Mouse (Mus musculus) heart, embryonic 15.5 days (tissue): ENCODE data around the gene Ocln. TPM values are rescaled to one million over a fixed set of nuclear protein-coding genes. Genes with fewer than 3 reads are reported as not detected.

Experiments
- ATAC-seq: fragments of 200-750 bp; cut with Nextera tagmentation; replicated peaks from 2 replicates; pipeline ENCODE4 v1.8.0; 2017; ENCODE audit warnings: low read depth, moderate TSS enrichment; ENCODE audit not compliant: insufficient number of reproducible peaks, insufficient read depth, low FRiP score
- H3K27ac ChIP-seq: fragments of 300-500 bp; sonication (generic); 2 replicates; pipeline ENCODE4 v1.5.1; 2015; ENCODE audit warnings: mild to moderate bottlenecking, inconsistent platforms
- H3K27me3 ChIP-seq: fragments of 300-500 bp; sonication (generic); 2 replicates; pipeline ENCODE4 v1.6.1; 2015; ENCODE audit warnings: inconsistent platforms
- H3K36me3 ChIP-seq: fragments of 300-500 bp; sonication (generic); 2 replicates; pipeline ENCODE4 v1.6.1; 2015; ENCODE audit warnings: mild to moderate bottlenecking, inconsistent platforms
- H3K4me1 ChIP-seq: fragments of 300-500 bp; sonication (generic); replicated peaks from 2 replicates; pipeline ENCODE4 v1.6.1; 2015; ENCODE audit warnings: inconsistent platforms
- H3K4me2 ChIP-seq: fragments of 300-500 bp; sonication (generic); 2 replicates; pipeline ENCODE4 v1.6.1; 2015; ENCODE audit warnings: inconsistent platforms, mild to moderate bottlenecking, moderate library complexity
- H3K4me3 ChIP-seq: fragments of 300-500 bp; sonication (generic); 2 replicates; pipeline ENCODE4 v1.5.1; 2015; ENCODE audit warnings: mild to moderate bottlenecking, inconsistent platforms
- H3K9ac ChIP-seq: fragments of 300-500 bp; sonication (generic); 2 replicates; pipeline ENCODE4 v1.6.1; 2015; ENCODE audit warnings: mild to moderate bottlenecking, inconsistent platforms
- H3K9me3 ChIP-seq: fragments of 300-500 bp; sonication (generic); replicated peaks from 2 replicates; pipeline ENCODE4 v1.6.1; 2016; ENCODE audit warnings: inconsistent platforms
- WGBS: fragments of 180-500 bp; shearing (Covaris S2); methylation state at CpG from one replicate; pipeline ENCODE4 v1.1.7; 2015; ENCODE audit warnings: mixed read lengths; 5-methylcytosine and 5-hydroxymethylcytosine counted together
- polyA plus RNA-seq: library from polyadenylated mRNA; unstranded; fragments of >200 nt; fragmentation: Nextera tagmentation; extraction: Ambion mirVana; gene quantifications from 2 replicates; pipeline ENCODE4 v1.2.1, GENCODE M21; 2015

Ocln gene
- 2.2 and 3.8 TPM in 2 replicates for polyA plus RNA-seq

GRCm38 (mm10) chr13:100552369-100553041 lies at the start of gene Ocln:
TSS of gene Ocln (minus strand) at chr13:100552718.
- Histone ChIP-seq H3K4me2 (peak within 1 kb of the TSS; percentile 97), H3K27ac (no peak within 1 kb of the TSS), H3K9me3 (no peaks in the 10 kb centered on the region), H3K27me3 (peaks cover 44% of the 10 kb centered on the region), H3K4me3 (peak within 1 kb of the TSS; percentile 59), H3K9ac (peak within 1 kb of the TSS; percentile 47), H3K4me1 (peaks cover 16% of the 10 kb centered on the region), H3K36me3 (no peaks in the 10 kb centered on the region)
- under 1% methylated on average over 44 of the region's 45 CpGs for WGBS
- no peak; the same call in 1 of the 2 replicates for ATAC-seq

- H3K4me2 ChIP-seq = peak overlapping the region; percentile 38
- 0 out of 2 replicates have a peak, but pooled peaks cover 2% of the 10 kb centered on the region for H3K4me1 ChIP-seq
- no peak overlapping the region for H3K9ac ChIP-seq
- peak overlapping the region; percentile 44; the same call in 1 of the 2 replicates for H3K27ac ChIP-seq
- peak overlapping the region; percentile 21 for H3K4me3 ChIP-seq
- no peaks in the 10 kb centered on the region for H3K27me3 ChIP-seq
- ATAC-seq = no peak
- no peaks in the 10 kb centered on the region for H3K9me3 ChIP-seq
- 40% methylated on average over 8 of the region's 8 CpGs for WGBS
- H3K36me3 ChIP-seq = no peaks in the 10 kb centered on the region
Measured at GRCm38 (mm10) chr13:100601034-100601433, 48.5 kb upstream of the Ocln start.

- ATAC-seq = no peak
- H3K9me3 ChIP-seq = no peaks in the 10 kb centered on the region
- no peaks in the 10 kb centered on the region for H3K36me3 ChIP-seq
- no peak overlapping the region for H3K9ac ChIP-seq
- H3K27ac ChIP-seq = peak overlapping the region; percentile 44
- H3K27me3 ChIP-seq = no peaks in the 10 kb centered on the region
- 0 out of 2 replicates have a peak, but pooled peaks cover 2% of the 10 kb centered on the region for H3K4me1 ChIP-seq
- H3K4me3 ChIP-seq = peak overlapping the region; percentile 21; the same call in 1 of the 2 replicates
- H3K4me2 ChIP-seq = peak overlapping the region; percentile 38
- WGBS = 56% methylated on average over 12 of the region's 12 CpGs
Measured at GRCm38 (mm10) chr13:100600317-100600716, 47.8 kb upstream of the Ocln start.

GRCm38 (mm10) chr13:100597284-100597683 lies 44.8 kb upstream of the Ocln start:
- H3K9ac ChIP-seq = no peak overlapping the region
- H3K27me3 ChIP-seq = no peaks in the 10 kb centered on the region
- no peak overlapping the region for H3K27ac ChIP-seq
- 0 out of 2 replicates have a peak, but pooled peaks cover 2% of the 10 kb centered on the region for H3K4me1 ChIP-seq
- 75% methylated on average over 9 of the region's 9 CpGs for WGBS
- no peaks in the 10 kb centered on the region for H3K36me3 ChIP-seq
- no peak for ATAC-seq
- no peaks in the 10 kb centered on the region for H3K9me3 ChIP-seq
- H3K4me2 ChIP-seq = no peak overlapping the region
- H3K4me3 ChIP-seq = no peak overlapping the region

GRCm38 (mm10) chr13:100595552-100595885 lies 43.0 kb upstream of the Ocln start:
- 78% methylated on average over 3 of the region's 3 CpGs for WGBS
- no peaks in the 10 kb centered on the region for H3K4me1 ChIP-seq
- no peaks in the 10 kb centered on the region for H3K9me3 ChIP-seq
- no peaks in the 10 kb centered on the region for H3K27me3 ChIP-seq
- no peak for ATAC-seq
- no peak overlapping the region for H3K27ac ChIP-seq
- no peak overlapping the region for H3K4me3 ChIP-seq
- H3K9ac ChIP-seq = no peak overlapping the region
- H3K4me2 ChIP-seq = no peak overlapping the region
- no peaks in the 10 kb centered on the region for H3K36me3 ChIP-seq

- H3K9me3 ChIP-seq = no peaks in the 10 kb centered on the region
- ATAC-seq = no peak
- no peaks in the 10 kb centered on the region for H3K27me3 ChIP-seq
- no peaks in the 10 kb centered on the region for H3K36me3 ChIP-seq
- H3K4me2 ChIP-seq = no peak overlapping the region
- WGBS = 65% methylated on average over 5 of the region's 5 CpGs
- H3K27ac ChIP-seq = no peak overlapping the region
- no peak overlapping the region for H3K9ac ChIP-seq
- H3K4me3 ChIP-seq = no peak overlapping the region
- no peaks in the 10 kb centered on the region for H3K4me1 ChIP-seq
Measured at GRCm38 (mm10) chr13:100594838-100595551, 42.5 kb upstream of the Ocln start.

- H3K27me3 ChIP-seq = no peaks in the 10 kb centered on the region
- H3K4me2 ChIP-seq = peak overlapping the region; percentile 36; the same call in 1 of the 2 replicates
- H3K4me1 ChIP-seq = no peaks in the 10 kb centered on the region
- no peaks in the 10 kb centered on the region for H3K9me3 ChIP-seq
- no peak for ATAC-seq
- WGBS = 56% methylated on average over 11 of the region's 17 CpGs
- no peak overlapping the region for H3K4me3 ChIP-seq
- H3K36me3 ChIP-seq = no peaks in the 10 kb centered on the region
- H3K9ac ChIP-seq = no peak overlapping the region
- peak overlapping the region; percentile 70 for H3K27ac ChIP-seq
Measured at GRCm38 (mm10) chr13:100594041-100594792, 41.7 kb upstream of the Ocln start.

- ATAC-seq = no peak
- Histone ChIP-seq H3K4me2 (0 out of 2 replicates have a peak overlapping the region, but pooled peaks have one; percentile 25), H3K4me3 (no peak overlapping the region), H3K9me3 (no peaks in the 10 kb centered on the region), H3K9ac (no peak overlapping the region), H3K4me1 (no peaks in the 10 kb centered on the region), H3K27ac (no peak overlapping the region), H3K27me3 (no peaks in the 10 kb centered on the region), H3K36me3 (no peaks in the 10 kb centered on the region)
- 80% methylated on average over 12 of the region's 12 CpGs for WGBS
Measured at GRCm38 (mm10) chr13:100588646-100589045, 36.1 kb upstream of the Ocln start.

GRCm38 (mm10) chr13:100582144-100582543 lies 29.6 kb upstream of the Ocln start:
- Histone ChIP-seq H3K4me2 (no peak overlapping the region), H3K36me3 (no peaks in the 10 kb centered on the region), H3K4me1 (peaks cover 8% of the 10 kb centered on the region; the same call in 1 of the 2 replicates), H3K4me3 (no peak overlapping the region), H3K27me3 (no peaks in the 10 kb centered on the region), H3K9me3 (no peaks in the 10 kb centered on the region), H3K27ac (0 out of 2 replicates have a peak overlapping the region, but pooled peaks have one; percentile 16), H3K9ac (no peak overlapping the region)
- ATAC-seq = no peak
- 46% methylated on average over 6 of the region's 6 CpGs for WGBS

GRCm38 (mm10) chr13:100581701-100582100 lies 29.2 kb upstream of the Ocln start:
- peaks cover 8% of the 10 kb centered on the region; the same call in 1 of the 2 replicates for H3K4me1 ChIP-seq
- peak overlapping the region; percentile 16; the same call in 1 of the 2 replicates for H3K27ac ChIP-seq
- H3K4me3 ChIP-seq = no peak overlapping the region
- no peak overlapping the region for H3K4me2 ChIP-seq
- ATAC-seq = no peak; the same call in 1 of the 2 replicates
- H3K27me3 ChIP-seq = no peaks in the 10 kb centered on the region
- no peaks in the 10 kb centered on the region for H3K9me3 ChIP-seq
- 23% methylated on average over 3 of the region's 3 CpGs for WGBS
- no peaks in the 10 kb centered on the region for H3K36me3 ChIP-seq
- H3K9ac ChIP-seq = no peak overlapping the region

- H3K9me3 ChIP-seq = no peaks in the 10 kb centered on the region
- H3K9ac ChIP-seq = no peak overlapping the region
- H3K4me2 ChIP-seq = no peak overlapping the region
- no peaks in the 10 kb centered on the region for H3K36me3 ChIP-seq
- no peaks in the 10 kb centered on the region for H3K27me3 ChIP-seq
- ATAC-seq = no peak
- H3K27ac ChIP-seq = no peak overlapping the region
- H3K4me1 ChIP-seq = peaks cover 8% of the 10 kb centered on the region; the same call in 1 of the 2 replicates
- H3K4me3 ChIP-seq = no peak overlapping the region
Measured at GRCm38 (mm10) chr13:100579951-100580350, 27.4 kb upstream of the Ocln start.
